Mouse (Mus musculus) myocyte (in vitro differentiated cells): ENCODE results near the gene Tbx18.

ENCODE experiments used
- MAX ChIP-seq: IDR thresholded peaks from one replicate; pipeline ENCODE4 v1.6.1; 2011; ENCODE audit warnings: low read depth, mild to moderate bottlenecking, control low read depth
- POLR2A ChIP-seq: IDR thresholded peaks from one replicate; pipeline ENCODE4 v1.6.1; 2011; ENCODE audit warnings: low read depth, mild to moderate bottlenecking, control low read depth, moderate library complexity; ENCODE audit not compliant: insufficient read length

DNA sequence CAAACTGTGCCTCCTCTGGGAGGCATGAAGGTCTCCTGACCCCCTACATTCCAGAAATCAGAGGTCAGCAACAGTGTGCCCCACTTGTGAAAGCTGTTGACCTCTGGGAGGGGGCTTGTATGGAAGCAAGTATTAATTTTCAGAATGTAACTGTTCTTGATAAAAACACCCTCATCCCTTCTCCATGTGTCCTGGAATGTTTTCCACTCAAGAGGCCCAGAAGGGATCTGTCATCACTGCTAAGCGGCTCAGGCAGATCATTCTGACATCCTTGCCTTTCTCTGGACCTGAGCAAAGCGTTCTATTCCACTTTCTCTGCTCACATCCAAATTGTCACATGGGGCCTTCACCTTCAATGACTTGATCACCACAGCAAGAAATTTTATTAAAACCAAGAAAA, 28.8 kb downstream of the Tbx18 start:
- TF ChIP-seq POLR2A, result no peak
- no peak for TF ChIP-seq MAX
